Mouse (Mus musculus) adrenal gland, postnatal 14 days (tissue): ENCODE measurements around the gene Dusp27. TPM values are rescaled to one million over a fixed set of nuclear protein-coding genes. Genes with fewer than 3 reads are reported as not detected.
"Not testable (repeated sequence)": the region's sequence is repeated elsewhere in the genome, so short reads cannot be mapped to it uniquely, and the experiment has no call there.

Experiments used
- DNase-seq: peaks from one replicate; pipeline ENCODE4 v3.0.0; 2021; ENCODE audit warnings: mixed read lengths
- total RNA-seq: library from RNA; stranded (reverse); gene quantifications from 2 replicates; pipeline ENCODE4 v1.2.3, GENCODE M21; 2021

Gene Dusp27
- total RNA-seq, 1 experiment from 2014 or later, result 0.07 TPM

- DNase-seq, result no peak
Observed at GRCm38 (mm10) chr1:166142369-166142768, 14.6 kb upstream of the Dusp27 start.

GRCm38 (mm10) chr1:166141868-166142267 is 14.1 kb upstream of the Dusp27 start:
- DNase-seq, result not testable (repeated sequence)

GRCm38 (mm10) chr1:166139620-166140184 is 12.0 kb upstream of the Dusp27 start:
- DNase-seq, result no peak

GRCm38 (mm10) chr1:166139113-166139512 is 11.4 kb upstream of the Dusp27 start:
- no peak for DNase-seq

- peak; percentile 81 for DNase-seq
Observed at GRCm38 (mm10) chr1:166138136-166138535, 10.4 kb upstream of the Dusp27 start.

- peak; percentile 81 for DNase-seq
Observed at GRCm38 (mm10) chr1:166137244-166137938, 9.7 kb upstream of the Dusp27 start.

- DNase-seq, result no peak
Observed at GRCm38 (mm10) chr1:166135091-166135740, 7.5 kb upstream of the Dusp27 start.

- no peak for DNase-seq
Observed at GRCm38 (mm10) chr1:166132367-166132766, 4.6 kb upstream of the Dusp27 start.

GRCm38 (mm10) chr1:166130224-166130860 is 2.6 kb upstream of the Dusp27 start, which contains the start of gene Gpa33:
Gpa33 (plus strand) TSS chr1:166130238.
- no peak for DNase-seq

- no peak for DNase-seq
Observed at GRCm38 (mm10) chr1:166128551-166128950, 829 bp upstream of the Dusp27 start.

GRCm38 (mm10) chr1:166126795-166127194 is 927 bp downstream of the Dusp27 start:
- DNase-seq, result no peak

- no peak for DNase-seq
Observed at GRCm38 (mm10) chr1:166126290-166126689, 1.4 kb downstream of the Dusp27 start.

- DNase-seq, result no peak
Observed at GRCm38 (mm10) chr1:166124932-166125593, 2.7 kb downstream of the Dusp27 start.

GRCm38 (mm10) chr1:166123751-166124150 is 4.0 kb downstream of the Dusp27 start:
- DNase-seq, result no peak

- DNase-seq, result no peak
Observed at GRCm38 (mm10) chr1:166123045-166123444, 4.7 kb downstream of the Dusp27 start.

GRCm38 (mm10) chr1:166122114-166122513 is 5.6 kb downstream of the Dusp27 start:
- DNase-seq, result no peak

- peak; percentile 44 for DNase-seq
Observed at GRCm38 (mm10) chr1:166117866-166118639, 9.7 kb downstream of the Dusp27 start.

- DNase-seq, result no peak
Observed at GRCm38 (mm10) chr1:166115719-166116118, 12.0 kb downstream of the Dusp27 start.

GRCm38 (mm10) chr1:166114986-166115385 is 12.7 kb downstream of the Dusp27 start:
- DNase-seq, result no peak

GRCm38 (mm10) chr1:166105464-166105863 is 22.3 kb downstream of the Dusp27 start:
- no peak for DNase-seq

GRCm38 (mm10) chr1:166104858-166105257 is 22.9 kb downstream of the Dusp27 start:
- DNase-seq, result no peak
